ENCODE assay signal across 8 mouse cellular contexts in the genomic region with DNA sequence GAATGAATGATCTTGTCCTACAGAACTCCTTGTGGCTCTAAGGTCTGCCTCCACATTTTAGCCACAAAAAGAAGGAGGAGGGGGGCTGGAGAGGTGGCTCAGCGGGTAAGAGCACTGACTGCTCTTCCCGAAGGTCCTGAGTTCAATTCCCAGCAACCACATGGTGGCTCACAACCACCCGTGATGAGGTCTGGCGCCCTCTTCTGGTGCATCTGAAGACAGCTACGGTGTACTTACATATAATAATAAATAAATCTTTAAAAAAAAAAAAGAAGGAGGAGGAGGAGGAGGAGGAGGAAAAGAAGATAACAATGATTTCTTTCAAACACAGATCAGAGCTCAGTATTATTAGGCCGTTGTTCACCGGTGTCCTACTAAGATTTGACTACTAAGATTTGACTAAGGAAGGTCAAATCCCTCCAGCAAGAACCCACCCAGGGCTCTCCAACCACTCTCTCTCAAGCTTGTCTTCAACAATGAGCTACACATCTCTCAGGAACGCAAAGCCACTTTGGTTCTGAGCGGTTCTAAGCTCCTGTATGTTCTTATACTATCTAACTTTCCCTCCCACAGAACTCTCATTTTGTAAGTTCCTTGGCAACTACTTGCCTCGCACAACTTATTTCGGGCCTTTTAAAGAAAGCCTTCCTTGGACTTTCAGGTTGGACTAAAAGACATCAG. TPM values are rescaled to one million over a fixed set of nuclear protein-coding genes. Genes with fewer than 3 reads are reported as not detected.
DNase-seq lines count a peak whose midpoint lies in the region; ATAC-seq lines count a peak whose summit lies in the region.

Gene Cpsf3, plus strand, starts transcription at position 631 of the 681 bp plus-strand sequence.

- H3K27ac ChIP-seq in limb, embryonic 11.5 days (replicated peaks; ENCODE audit: low read depth, low read length), result peak within 1 kb of the TSS; percentile 82
- H3K27ac ChIP-seq in neural tube, embryonic 15.5 days (replicated peaks), result peak within 1 kb of the TSS; percentile 93

- intact Hi-C loops in heart, postnatal 14 days (cut with DNase I), result no loop called here

- no peaks in the 10 kb centered on the region for H3K9me3 ChIP-seq in limb, embryonic 11.5 days (ENCODE audit: control insufficient read depth, low read length)
- H3K9me3 ChIP-seq in neural tube, embryonic 15.5 days (replicated peaks), result no peaks in the 10 kb centered on the region

- H3K9ac ChIP-seq in limb, embryonic 11.5 days (ENCODE audit: low read length), result peak within 1 kb of the TSS; percentile 87
- H3K9ac ChIP-seq in neural tube, embryonic 15.5 days (replicated peaks), result peak within 1 kb of the TSS; percentile 89

- H3K4me1 ChIP-seq in limb, embryonic 11.5 days (ENCODE audit: control insufficient read depth, insufficient read depth, low read length), result no peaks in the 10 kb centered on the region
- H3K4me1 ChIP-seq in neural tube, embryonic 15.5 days, result peaks cover 38% of the 10 kb centered on the region

- no peak for DNase-seq in frontal cortex, adult 2 months (ENCODE audit: extremely low spot score in 1 of 2, low spot score in 1 of 2)
- peak; percentile 73 for DNase-seq in CD4-positive, CD25-positive, alpha-beta regulatory T cell, adult 2 months (ENCODE audit: low read depth, low spot score)
- DNase-seq in heart, postnatal 14 days, result no peak
- DNase-seq in limb, embryonic 11.5 days (ENCODE audit: low spot score), result no peak
- DNase-seq in urinary bladder, postnatal 25 days (ENCODE audit: low spot score), result no peak

- H3K4me3 ChIP-seq in limb, embryonic 11.5 days (ENCODE audit: low read depth, low read length), result peak within 1 kb of the TSS; percentile 76
- H3K4me3 ChIP-seq in neural tube, embryonic 15.5 days (replicated peaks), result peak within 1 kb of the TSS; percentile 65

- no peak for ATAC-seq in frontal cortex, adult (ENCODE audit: low TSS enrichment)
- no peak for ATAC-seq in erythroblast, adult 5-6 weeks (replicated peaks; ENCODE audit: low FRiP score, poor library complexity, severe bottlenecking)
- no peak for ATAC-seq in limb, embryonic 11.5 days (ENCODE audit: insufficient number of reproducible peaks, low FRiP score, low TSS enrichment, low read depth)
- no peak for ATAC-seq in neural tube, embryonic 15.5 days (ENCODE audit: low FRiP score)

- no peaks in the 10 kb centered on the region for H3K36me3 ChIP-seq in limb, embryonic 11.5 days (ENCODE audit: control insufficient read depth, insufficient read depth, low read length)
- H3K36me3 ChIP-seq in neural tube, embryonic 15.5 days, result no peaks in the 10 kb centered on the region

- H3K4me2 ChIP-seq in limb, embryonic 11.5 days (ENCODE audit: low read depth, severe bottlenecking), result peak within 1 kb of the TSS; percentile 54
- peak within 1 kb of the TSS; percentile 91 for H3K4me2 ChIP-seq in neural tube, embryonic 15.5 days

- no peaks in the 10 kb centered on the region for H3K27me3 ChIP-seq in limb, embryonic 11.5 days (ENCODE audit: control insufficient read depth, insufficient read depth, low read length)
- no peaks in the 10 kb centered on the region for H3K27me3 ChIP-seq in neural tube, embryonic 15.5 days (replicated peaks)

- WGBS in limb, embryonic 11.5 days, result 52% methylated on average over 11 of the region's 11 CpGs
- 63% methylated on average over 11 of the region's 11 CpGs for WGBS in neural tube, embryonic 15.5 days

RNA-seq across cellular contexts. Expression of gene Cpsf3, which starts in this region (rescaled TPM):
- polyA plus RNA-seq in frontal cortex, adult 2 months (2012; rRNA removed), result 66.2 and 74.1 TPM in 2 replicates
- 43.8 and 52.7 TPM in 2 replicates for total RNA-seq in erythroblast, adult 5-6 weeks (2015; ENCODE audit: low replicate concordance)
- total RNA-seq in erythroblast, adult 5-6 weeks (2017; ENCODE audit: low replicate concordance), result 11.8 and 19.7 TPM in 2 replicates
- total RNA-seq in heart, postnatal 14 days (2021), result 10 to 100 TPM; 36.1 to 37.5 TPM
- 137 and 144 TPM in 2 replicates for polyA plus RNA-seq in limb, embryonic 11.5 days (2014; fragmentation: Nextera tagmentation; extraction: Ambion mirVana)
- polyA plus RNA-seq in neural tube, embryonic 15.5 days (2015; fragmentation: Nextera tagmentation; extraction: Ambion mirVana), result 78.0 and 89.4 TPM in 2 replicates
